Mouse (Mus musculus) myocyte (in vitro differentiated cells): ENCODE data around the gene Fam102a.

Source experiments
- POLR2A ChIP-seq: IDR thresholded peaks from one replicate; pipeline ENCODE4 v1.6.1; 2011; ENCODE audit warnings: low read depth, mild to moderate bottlenecking, control low read depth, moderate library complexity; ENCODE audit not compliant: insufficient read length
- POLR2AphosphoS2 ChIP-seq: IDR thresholded peaks from one replicate; pipeline ENCODE4 v1.6.1; 2011; ENCODE audit warnings: low read depth, control low read depth; ENCODE audit not compliant: insufficient read length

DNA sequence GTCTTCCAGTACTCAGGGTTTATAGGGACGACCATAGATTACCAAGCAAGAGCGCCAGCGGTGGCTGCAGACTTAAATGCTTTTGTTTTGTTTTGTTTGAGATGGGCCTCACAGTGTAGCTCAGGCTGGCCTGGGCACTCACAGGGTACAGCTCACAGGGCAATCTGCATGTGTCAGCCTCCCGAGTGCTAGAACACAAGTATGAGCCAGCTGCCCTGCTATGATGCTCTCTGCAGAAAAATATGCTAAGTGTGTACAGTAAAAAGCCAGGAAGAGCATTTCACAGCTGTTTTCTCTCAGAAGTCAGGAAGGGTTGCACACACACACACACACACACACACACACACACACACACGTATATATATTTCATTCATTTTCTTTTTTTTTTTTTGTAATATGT lies 34.7 kb upstream of the Fam102a start:
- TF ChIP-seq POLR2A (no peak), POLR2AphosphoS2 (no peak)
